Mouse (Mus musculus) spleen, postnatal 10 days (tissue): ENCODE results near the gene Cdkn2aip.

Experiments used
- DNase-seq, 2 experiments: peaks; one replicate each; pipeline ENCODE4 v3.0.0; 2021 to 2022; ENCODE audit warnings: low spot score in 2 of 2

Cdkn2aip gene

DNA sequence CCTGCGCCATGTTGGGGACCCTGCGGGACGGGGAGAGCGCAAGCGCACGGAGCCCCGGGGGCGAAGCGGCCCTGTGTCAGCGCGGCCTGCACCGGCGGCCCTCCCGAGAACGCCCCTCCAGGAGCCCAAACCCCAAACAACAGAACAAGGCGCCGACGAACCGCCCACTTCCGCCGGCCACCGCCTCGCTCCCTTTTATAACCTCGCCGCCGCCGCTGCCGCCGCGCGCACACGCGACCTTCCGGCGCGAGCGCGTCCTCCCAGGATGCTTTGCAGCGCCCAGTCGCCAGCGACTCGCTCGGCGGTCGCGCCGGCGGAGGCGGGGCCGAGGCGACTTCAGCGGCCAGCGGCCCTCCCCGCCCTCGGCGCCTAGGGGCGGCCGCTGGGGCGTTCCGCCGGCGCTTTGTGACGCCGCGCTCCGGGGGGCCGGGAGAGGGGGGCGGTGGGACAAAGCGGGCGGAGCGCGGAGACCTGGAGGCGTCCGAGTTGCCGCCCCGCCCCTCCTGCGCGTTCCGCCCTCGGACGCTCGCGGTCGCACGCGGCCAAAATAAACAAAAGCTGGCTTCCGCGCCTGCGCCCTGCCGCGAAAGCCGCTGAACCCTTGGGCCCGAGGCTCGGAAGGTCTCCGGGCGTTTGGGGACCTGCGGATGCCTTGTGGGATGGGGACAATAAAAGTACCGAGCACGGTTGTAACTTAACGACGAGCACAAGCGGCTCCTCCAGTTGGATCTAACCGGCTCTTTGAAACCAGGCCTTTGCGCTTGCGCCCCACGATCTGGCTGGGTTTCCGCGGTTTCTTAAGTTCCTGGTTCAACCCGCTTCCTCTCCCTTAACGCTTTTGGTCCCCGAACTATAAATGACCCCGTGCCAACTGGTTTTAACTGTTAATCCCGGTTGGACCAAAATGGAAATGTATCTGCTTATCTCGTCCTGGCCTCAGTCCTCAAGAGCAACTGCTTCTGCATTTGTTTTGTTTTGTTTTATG, at the start of gene Cdkn2aip:
TSS of gene Cdkn2aip (minus strand) at position 172 of the 985 bp plus-strand sequence.
- DNase-seq, result peak; percentile 90 to 96

- DNase-seq, result no peak
Measured at GRCm38 (mm10) chr8:47763194-47763593, 49.5 kb upstream of the Cdkn2aip start.

DNA sequence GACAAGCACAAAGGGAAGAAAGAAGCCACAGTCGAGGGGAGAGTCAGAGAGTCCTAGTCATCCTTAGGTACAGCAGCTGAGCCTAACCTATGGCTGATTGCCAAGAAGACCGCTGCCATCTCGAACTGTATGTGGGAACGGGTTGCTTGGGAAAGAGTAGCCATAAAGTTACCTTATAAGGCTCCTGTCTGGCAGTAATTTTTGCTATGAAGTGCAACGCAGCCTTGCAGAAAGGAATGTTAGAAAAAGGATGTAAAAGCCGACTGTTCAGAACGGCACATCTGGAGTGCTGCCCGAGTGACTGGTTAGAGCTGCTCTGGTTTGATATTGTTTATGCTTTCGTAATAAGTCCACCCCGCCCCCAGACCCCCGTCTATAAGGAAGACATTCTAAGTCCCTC, 47.0 kb upstream of the Cdkn2aip start:
- no peak for DNase-seq

GRCm38 (mm10) chr8:47760186-47760585, 46.5 kb upstream of the Cdkn2aip start:
- no peak for DNase-seq

- no peak for DNase-seq
Measured at GRCm38 (mm10) chr8:47753121-47753520, 39.4 kb upstream of the Cdkn2aip start.

DNA sequence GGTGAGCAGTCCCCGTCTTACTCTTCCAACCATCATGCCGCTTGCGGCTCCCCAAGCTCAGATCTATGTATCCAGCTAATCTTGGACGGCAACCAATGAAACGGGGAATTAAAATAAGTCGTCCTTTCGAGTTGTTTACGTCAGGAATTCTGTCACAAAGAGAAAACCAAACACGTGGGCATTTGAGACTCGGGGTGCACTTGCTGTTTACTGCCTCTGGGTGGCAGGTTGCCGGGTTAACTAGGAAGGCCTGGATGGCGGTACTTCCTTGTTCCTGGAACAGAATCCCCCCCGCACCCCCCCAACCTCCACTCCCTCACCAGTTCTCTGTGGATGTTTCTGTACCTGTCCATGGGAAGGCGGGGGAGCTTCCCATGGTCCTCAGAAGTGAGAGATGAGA, 36.4 kb upstream of the Cdkn2aip start:
- DNase-seq, result no peak

- no peak for DNase-seq
Measured at GRCm38 (mm10) chr8:47749491-47749890, 35.8 kb upstream of the Cdkn2aip start.

GRCm38 (mm10) chr8:47746304-47746703, 32.6 kb upstream of the Cdkn2aip start:
- no peak for DNase-seq

- no peak for DNase-seq
Measured at GRCm38 (mm10) chr8:47745848-47746247, 32.1 kb upstream of the Cdkn2aip start.

DNA sequence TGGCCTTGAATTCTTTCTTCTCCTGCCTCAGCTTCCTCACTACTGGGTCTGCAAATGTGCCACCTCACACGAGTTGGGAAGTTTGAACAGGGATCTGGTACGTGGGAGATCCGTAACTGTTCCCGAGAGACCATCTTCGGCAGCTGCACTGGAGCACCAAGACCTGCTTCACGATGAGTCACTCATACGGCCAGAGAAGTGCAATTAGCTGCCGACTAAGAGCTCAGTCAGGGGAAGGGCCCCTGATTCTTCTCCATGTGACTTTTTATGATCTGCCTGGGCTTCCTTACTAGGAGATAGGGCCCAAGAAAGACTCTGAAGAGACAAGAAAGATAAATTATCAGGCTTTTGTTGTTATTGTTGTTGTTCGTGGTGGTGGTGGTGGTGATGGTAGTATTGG, 31.1 kb upstream of the Cdkn2aip start:
- DNase-seq, result no peak

DNA sequence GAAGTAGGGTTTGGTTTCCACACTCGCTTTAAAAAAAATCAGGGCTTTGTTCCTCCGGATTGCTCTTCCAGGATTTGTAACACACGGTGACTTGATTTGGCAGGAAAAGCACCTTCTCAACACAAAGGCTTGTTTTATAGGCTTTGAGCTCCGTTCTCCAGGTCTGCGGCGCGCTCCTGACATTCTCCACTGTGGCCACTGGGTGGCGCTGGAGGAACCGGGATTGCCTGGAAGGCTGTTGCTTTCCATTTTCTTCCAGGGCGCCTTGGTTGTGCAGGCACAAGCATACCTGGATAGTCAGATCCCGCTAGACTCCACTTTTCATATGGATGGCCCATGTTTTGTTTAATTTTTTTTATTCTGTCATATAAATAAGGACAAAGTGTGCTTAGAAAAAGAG, 29.7 kb upstream of the Cdkn2aip start:
- peak; percentile 50 to 72 for DNase-seq

DNA sequence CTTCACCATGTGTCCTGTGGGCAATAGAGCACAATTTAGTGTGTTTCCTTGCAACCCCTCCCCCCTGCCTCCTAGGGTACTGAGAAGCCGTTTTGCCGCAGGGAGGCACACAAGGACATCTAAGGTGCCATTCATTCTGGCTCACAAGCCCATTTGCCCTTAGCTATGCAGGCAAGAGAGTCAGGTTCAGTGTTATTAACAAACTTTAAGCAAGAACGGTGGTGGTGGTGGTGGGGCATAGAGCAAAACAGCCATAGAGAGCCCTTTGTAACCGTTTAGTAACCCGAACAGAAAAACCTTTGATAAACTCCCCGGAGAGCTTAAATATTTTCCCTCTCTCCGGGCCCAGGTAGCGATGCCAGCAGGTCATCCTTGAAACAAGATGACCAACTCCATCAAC, 29.3 kb upstream of the Cdkn2aip start:
- DNase-seq, result no peak

DNA sequence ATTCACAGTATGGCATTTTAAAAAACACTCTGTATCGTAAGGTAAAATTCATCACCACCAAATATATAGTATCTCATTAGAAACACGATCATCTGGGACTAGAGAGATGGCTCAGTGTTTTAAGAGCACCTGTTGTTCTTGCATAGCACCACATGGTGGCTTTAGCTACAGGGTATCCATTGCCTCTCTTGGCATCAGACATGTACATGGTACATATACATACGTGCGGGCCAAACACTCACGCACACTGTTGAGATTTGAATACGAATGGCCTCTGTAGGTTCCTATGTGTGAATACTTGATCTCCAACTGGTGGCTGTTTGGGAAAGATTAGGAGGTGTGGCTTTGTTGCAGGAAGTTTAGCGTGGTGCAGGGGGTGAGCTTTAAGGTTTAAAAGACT, 28.6 kb upstream of the Cdkn2aip start:
- DNase-seq, result no peak

DNA sequence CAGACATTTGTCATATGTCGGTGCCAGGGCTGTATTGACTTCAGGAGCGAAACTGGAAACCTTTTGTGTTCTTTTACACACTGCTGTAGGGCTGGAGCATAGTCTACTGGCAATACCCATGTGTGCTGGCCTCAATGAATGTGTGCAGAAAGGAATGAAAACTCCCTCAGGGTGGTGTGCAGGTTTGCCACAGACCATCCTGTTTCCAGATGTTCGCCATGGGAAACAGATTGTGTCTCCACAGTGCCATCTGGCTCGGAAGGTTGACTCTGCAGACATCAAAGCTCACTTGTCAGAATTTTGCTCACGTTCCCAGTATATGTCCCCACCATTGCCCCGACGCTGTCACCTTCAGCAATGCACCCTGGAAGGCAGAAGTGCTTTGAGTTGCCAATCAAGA, 23.4 kb upstream of the Cdkn2aip start:
- no peak for DNase-seq

GRCm38 (mm10) chr8:47729324-47729723, 15.6 kb upstream of the Cdkn2aip start:
- no peak for DNase-seq

DNA sequence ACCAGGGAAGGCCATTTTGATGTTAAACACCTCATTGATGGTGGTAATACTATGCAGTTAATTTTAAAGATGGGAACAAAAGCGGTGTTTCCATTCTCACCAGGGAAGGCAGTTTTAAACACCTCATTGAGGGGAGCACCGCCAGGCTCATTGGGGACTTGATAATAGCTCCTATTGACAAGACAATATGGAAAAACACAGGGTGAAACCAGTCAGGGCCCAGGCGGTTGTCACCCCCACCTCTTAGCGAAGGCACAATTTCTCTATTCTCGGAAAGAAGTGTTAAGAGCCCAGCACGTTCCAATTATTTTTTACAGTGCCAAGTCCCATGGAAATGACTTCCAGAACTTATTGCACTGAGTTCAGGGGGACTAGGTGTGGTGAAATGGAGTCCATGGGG, 13.2 kb upstream of the Cdkn2aip start:
- no peak for DNase-seq

DNA sequence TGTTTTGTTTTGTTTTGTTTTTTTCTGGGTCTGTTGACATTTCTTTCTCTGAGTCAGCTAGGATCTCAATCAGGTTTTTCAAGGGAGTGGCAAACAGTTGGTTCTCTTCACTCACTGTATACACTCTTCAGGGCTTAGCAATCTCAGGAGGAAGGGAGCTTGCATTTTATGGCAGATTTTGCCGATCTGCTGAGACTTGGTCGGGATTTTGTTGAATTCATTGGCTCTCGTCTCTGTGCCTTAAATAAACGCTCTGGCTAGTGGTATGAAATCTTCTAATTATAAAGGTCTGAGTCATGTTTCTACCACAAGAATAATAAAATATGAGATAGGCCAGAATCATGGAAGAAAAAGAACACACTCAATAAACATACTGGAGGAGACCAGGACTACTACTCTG, 7.9 kb upstream of the Cdkn2aip start:
- no peak for DNase-seq

DNA sequence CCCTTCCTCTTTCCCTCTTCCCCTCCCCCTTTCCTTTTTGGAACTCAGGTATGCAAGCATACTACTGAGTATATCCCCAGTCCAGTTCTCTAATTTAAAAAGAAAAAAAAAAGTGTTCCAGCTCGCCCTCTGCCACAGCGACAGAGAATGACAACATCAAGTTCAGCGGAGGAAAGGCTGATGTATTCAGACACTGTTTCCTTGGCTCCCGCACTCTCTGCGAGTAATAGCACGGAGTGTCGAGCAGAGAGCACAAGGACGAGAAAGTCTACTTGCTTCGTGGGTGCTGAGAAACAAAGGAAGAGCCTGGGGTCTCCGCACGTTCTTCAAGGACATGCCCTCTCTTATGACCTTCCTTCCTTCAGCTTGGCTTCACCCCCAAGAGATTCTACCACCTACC, 4.9 kb upstream of the Cdkn2aip start:
- no peak for DNase-seq

- DNase-seq, result peak in 1 of 2 experiments; percentile 67
Measured at GRCm38 (mm10) chr8:47713171-47713663, 515 bp downstream of the Cdkn2aip start.

GRCm38 (mm10) chr8:47708106-47708505, 5.6 kb downstream of the Cdkn2aip start:
- no peak for DNase-seq

DNA sequence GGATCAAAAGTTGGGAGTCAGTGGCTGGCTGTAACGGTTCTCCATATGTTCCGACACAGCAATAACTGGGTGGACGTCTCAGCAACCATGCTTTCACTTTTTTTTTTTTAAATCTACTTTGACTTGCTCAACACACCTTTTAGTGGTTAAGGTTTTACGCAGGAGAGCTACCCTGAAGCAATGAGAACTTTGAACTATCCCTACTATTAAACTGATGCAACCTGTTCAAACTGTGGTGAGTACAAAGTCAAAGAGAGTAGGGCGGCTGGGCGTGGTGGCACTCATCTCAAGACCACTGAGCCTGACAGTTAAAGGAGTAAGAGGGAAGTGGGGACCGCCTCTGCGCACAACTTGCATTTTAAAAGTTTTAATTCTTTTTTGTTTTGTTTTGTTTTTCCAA, 7.0 kb downstream of the Cdkn2aip start:
- no peak for DNase-seq

GRCm38 (mm10) chr8:47702333-47702732, 11.4 kb downstream of the Cdkn2aip start:
- no peak for DNase-seq

- DNase-seq, result no peak
Measured at GRCm38 (mm10) chr8:47697696-47698095, 16.0 kb downstream of the Cdkn2aip start.
